Mouse (Mus musculus) intestine, embryonic 14.5 days (tissue): ENCODE results near the gene Nynrin. TPM values are rescaled to one million over a fixed set of nuclear protein-coding genes. Genes with fewer than 3 reads are reported as not detected.

Experiments used
- ATAC-seq: fragments of 200-750 bp; cut with Nextera tagmentation; replicated peaks from 2 replicates; pipeline ENCODE4 v1.8.0; 2017; ENCODE audit warnings: low read depth, moderate number of reproducible peaks, moderate TSS enrichment, moderate library complexity; ENCODE audit not compliant: low FRiP score, low TSS enrichment
- DNase-seq: peaks from one replicate; pipeline ENCODE4 v3.0.0-alpha.2; 2018; ENCODE audit warnings: low spot score
- H3K27ac ChIP-seq: fragments of 300-500 bp; sonication (generic); 2 replicates; pipeline ENCODE4 v1.5.1; 2014; ENCODE audit warnings: low read depth, mild to moderate bottlenecking, control low read depth
- H3K27me3 ChIP-seq: fragments of 300-500 bp; sonication (generic); replicated peaks from 2 replicates; pipeline ENCODE4 v1.6.1; 2014; ENCODE audit warnings: low read length, control low read depth; ENCODE audit not compliant: control insufficient read depth, insufficient read depth
- H3K36me3 ChIP-seq: fragments of 300-500 bp; sonication (generic); 2 replicates; pipeline ENCODE4 v1.6.1; 2014; ENCODE audit warnings: low read length, control low read depth; ENCODE audit not compliant: control insufficient read depth, insufficient read depth
- H3K4me1 ChIP-seq: fragments of 300-500 bp; sonication (generic); replicated peaks from 2 replicates; pipeline ENCODE4 v1.6.1; 2014; ENCODE audit warnings: low read length, control low read depth, mixed read lengths; ENCODE audit not compliant: control insufficient read depth, insufficient read depth
- H3K4me2 ChIP-seq: fragments of 300-500 bp; sonication (generic); 2 replicates; pipeline ENCODE4 v1.6.1; 2014; ENCODE audit warnings: low read length
- H3K4me3 ChIP-seq: fragments of 300-500 bp; sonication (generic); 2 replicates; pipeline ENCODE4 v1.5.1; 2014; ENCODE audit warnings: low read depth, low read length, control low read depth, mixed read lengths
- H3K9ac ChIP-seq: fragments of 300-500 bp; sonication (generic); 2 replicates; pipeline ENCODE4 v1.6.1; 2014; ENCODE audit warnings: mild to moderate bottlenecking, low read length
- H3K9me3 ChIP-seq: fragments of 300-500 bp; sonication (generic); 2 replicates; pipeline ENCODE4 v1.6.1; 2016; ENCODE audit warnings: low read length, control low read depth; ENCODE audit not compliant: control insufficient read depth
- WGBS: fragments of 180-500 bp; shearing (Covaris S2); extraction: QIAGEN DNeasy Blood & Tissue Kit; methylation state at CpG from one replicate; pipeline ENCODE4 v1.1.7; 2014; 5-methylcytosine and 5-hydroxymethylcytosine counted together
- polyA plus RNA-seq: library from polyadenylated mRNA; unstranded; fragments of >200 nt; fragmentation: Nextera tagmentation; extraction: Ambion mirVana; gene quantifications from 2 replicates; pipeline ENCODE4 v1.2.1, GENCODE M21; 2014

The Nynrin gene
- polyA plus RNA-seq, 1 experiment from 2014 or later = 18.6 TPM

GRCm38 (mm10) chr14:55880982-55881381 lies 27.2 kb downstream of the Nynrin start:
- ATAC-seq (no peak), DNase-seq (no peak)
- Histone ChIP-seq H3K27ac (no peak overlapping the region), H3K36me3 (no peaks in the 10 kb centered on the region), H3K9me3 (no peaks in the 10 kb centered on the region), H3K4me3 (no peak overlapping the region), H3K27me3 (no peaks in the 10 kb centered on the region), H3K4me1 (peaks cover 25% of the 10 kb centered on the region), H3K9ac (no peak overlapping the region), H3K4me2 (no peak overlapping the region)
- WGBS = 78% methylated on average over 8 of the region's 8 CpGs

- H3K27me3 ChIP-seq = no peaks in the 10 kb centered on the region
- no peak overlapping the region for H3K9ac ChIP-seq
- ATAC-seq (peak; percentile 46; the same call in 1 of the 2 replicates), DNase-seq (no peak)
- H3K9me3 ChIP-seq = no peaks in the 10 kb centered on the region
- H3K36me3 ChIP-seq = peaks cover 9% of the 10 kb centered on the region
- H3K4me1 ChIP-seq = peaks cover 33% of the 10 kb centered on the region
- 43% methylated on average over 6 of the region's 6 CpGs for WGBS
- H3K4me3 ChIP-seq = no peak overlapping the region
- peak overlapping the region; percentile 55 for H3K27ac ChIP-seq
- no peak overlapping the region for H3K4me2 ChIP-seq
Measured at GRCm38 (mm10) chr14:55882171-55882641, 28.4 kb downstream of the Nynrin start.

- Histone ChIP-seq H3K4me2 (no peak overlapping the region), H3K27ac (no peak overlapping the region), H3K27me3 (no peaks in the 10 kb centered on the region), H3K4me3 (no peak overlapping the region), H3K4me1 (peaks cover 23% of the 10 kb centered on the region), H3K9ac (no peak overlapping the region), H3K9me3 (no peaks in the 10 kb centered on the region), H3K36me3 (peaks cover 19% of the 10 kb centered on the region)
- DNase-seq (no peak), ATAC-seq (no peak)
- 96% methylated on average over 13 of the region's 13 CpGs for WGBS
Measured at GRCm38 (mm10) chr14:55883149-55883661, 29.4 kb downstream of the Nynrin start.

GRCm38 (mm10) chr14:55883663-55884062 lies 29.9 kb downstream of the Nynrin start:
- peaks cover 24% of the 10 kb centered on the region for H3K36me3 ChIP-seq
- no peak for DNase-seq
- H3K4me3 ChIP-seq = no peak overlapping the region
- H3K4me1 ChIP-seq = peaks cover 23% of the 10 kb centered on the region
- peak overlapping the region; percentile 93; the same call in 1 of the 2 replicates for H3K27ac ChIP-seq
- ATAC-seq = no peak
- H3K4me2 ChIP-seq = no peak overlapping the region
- no peak overlapping the region for H3K9ac ChIP-seq
- H3K27me3 ChIP-seq = no peaks in the 10 kb centered on the region
- H3K9me3 ChIP-seq = no peaks in the 10 kb centered on the region
- 91% methylated on average over 12 of the region's 12 CpGs for WGBS

GRCm38 (mm10) chr14:55884166-55884565 lies 30.4 kb downstream of the Nynrin start, which contains the start of gene Cbln3:
Gene Cbln3, minus strand, starts transcription at chr14:55884392.
- peak within 1 kb of the TSS; percentile 63 for H3K4me3 ChIP-seq

GRCm38 (mm10) chr14:55884713-55885113 lies 30.9 kb downstream of the Nynrin start, which contains the start of gene Khnyn:
Gene Khnyn, plus strand, starts transcription at chr14:55884947.
- no peaks in the 10 kb centered on the region for H3K27me3 ChIP-seq
- 0% methylated on average over 26 of the region's 30 CpGs for WGBS
- H3K9ac ChIP-seq = peak within 1 kb of the TSS; percentile 80
- peak within 1 kb of the TSS; percentile 63 for H3K4me3 ChIP-seq
- peaks cover 32% of the 10 kb centered on the region for H3K36me3 ChIP-seq
- DNase-seq (peak; percentile 92), ATAC-seq (peak; percentile 93)
- H3K27ac ChIP-seq = peak within 1 kb of the TSS; percentile 93
- peak within 1 kb of the TSS; percentile 76 for H3K4me2 ChIP-seq
- H3K4me1 ChIP-seq = peaks cover 23% of the 10 kb centered on the region
- H3K9me3 ChIP-seq = no peaks in the 10 kb centered on the region

More at GRCm38 (mm10) chr14:55884166-55884565, 30.4 kb downstream of the Nynrin start, which contains the start of gene Cbln3:
- 33% methylated on average over 4 of the region's 4 CpGs for WGBS
- Histone ChIP-seq H3K9ac (peak within 1 kb of the TSS; percentile 80), H3K27ac (peak within 1 kb of the TSS; percentile 93), H3K4me1 (peaks cover 23% of the 10 kb centered on the region), H3K27me3 (no peaks in the 10 kb centered on the region), H3K9me3 (no peaks in the 10 kb centered on the region), H3K4me2 (peak within 1 kb of the TSS; percentile 76), H3K36me3 (peaks cover 27% of the 10 kb centered on the region)
- ATAC-seq (no peak), DNase-seq (no peak)

GRCm38 (mm10) chr14:55885114-55885790 lies 31.4 kb downstream of the Nynrin start:
- Histone ChIP-seq H3K9me3 (no peaks in the 10 kb centered on the region), H3K36me3 (peaks cover 37% of the 10 kb centered on the region), H3K4me1 (peaks cover 23% of the 10 kb centered on the region), H3K4me3 (peak overlapping the region; percentile 63), H3K27ac (peak overlapping the region; percentile 93), H3K4me2 (peak overlapping the region; percentile 76), H3K27me3 (no peaks in the 10 kb centered on the region), H3K9ac (peak overlapping the region; percentile 80)
- peak; percentile 66 for ATAC-seq
- under 1% methylated on average over 16 of the region's 30 CpGs for WGBS
- DNase-seq = peak; percentile 67

- 4% methylated on average over 16 of the region's 16 CpGs for WGBS
- Histone ChIP-seq H3K9me3 (no peaks in the 10 kb centered on the region), H3K4me3 (peak overlapping the region; percentile 63), H3K9ac (peak overlapping the region; percentile 80), H3K4me2 (peak overlapping the region; percentile 76), H3K27me3 (no peaks in the 10 kb centered on the region), H3K4me1 (peaks cover 23% of the 10 kb centered on the region), H3K36me3 (peaks cover 43% of the 10 kb centered on the region), H3K27ac (peak overlapping the region; percentile 93)
- ATAC-seq = no peak
- peak; percentile 67 for DNase-seq
Measured at GRCm38 (mm10) chr14:55885791-55886271, 32.0 kb downstream of the Nynrin start.
